Mouse (Mus musculus) heart, adult 2 months (tissue): Measurements from ENCODE around the gene Myd88. TPM values are rescaled to one million over a fixed set of nuclear protein-coding genes. Genes with fewer than 3 reads are reported as not detected.
A peak's percentile ranks its signal among the peaks of the same experiment; 100 is the strongest.

Source experiments
- DNase-seq, 2 experiments: peaks; one replicate each; pipeline ENCODE4 v3.0.0; 2021
- H3K27ac ChIP-seq: fragments of 200-600 bp; 2 replicates; pipeline ENCODE4 v1.8.1; 2022
- H3K27me3 ChIP-seq: fragments of 200-500 bp; 2 replicates; pipeline ENCODE4 v1.6.1; 2012; ENCODE audit warnings: mild to moderate bottlenecking, low read length, inconsistent platforms, mixed read lengths; ENCODE audit not compliant: control insufficient read depth, insufficient read depth
- H3K36me3 ChIP-seq: fragments of 200-500 bp; 2 replicates; pipeline ENCODE4 v1.6.1; 2012; ENCODE audit warnings: low read length, inconsistent platforms; ENCODE audit not compliant: control insufficient read depth, insufficient read depth
- H3K4me1 ChIP-seq: fragments of 200-500 bp; 2 replicates; pipeline ENCODE4 v1.6.1; 2011; ENCODE audit warnings: low read length; ENCODE audit not compliant: control insufficient read depth, insufficient read depth
- H3K4me3 ChIP-seq: fragments of 200-600 bp; 2 replicates; pipeline ENCODE4 v1.8.1; 2022
- H3K79me2 ChIP-seq: fragments of 200-500 bp; replicated peaks from 2 replicates; pipeline ENCODE4 v1.6.1; 2012; ENCODE audit warnings: mild to moderate bottlenecking, inconsistent platforms, low read length, moderate library complexity, mixed read lengths; ENCODE audit not compliant: control insufficient read depth, insufficient read depth
- H3K9ac ChIP-seq: fragments of 200-500 bp; 2 replicates; pipeline ENCODE4 v1.6.1; 2012; ENCODE audit warnings: low read depth, mild to moderate bottlenecking, control low read depth, inconsistent platforms, low read length, mixed read lengths
- CTCF ChIP-seq: fragments of 200-600 bp; IDR thresholded peaks from 2 replicates; pipeline ENCODE4 v1.8.1; 2022; ENCODE audit warnings: antibody characterized with exemption, mild to moderate bottlenecking, moderate library complexity
- EP300 ChIP-seq: fragments of 200-500 bp; IDR thresholded peaks from 2 replicates; pipeline ENCODE4 v1.6.1; 2011; ENCODE audit warnings: low read depth, low read length, control low read depth; ENCODE audit not compliant: insufficient read depth
- POLR2A ChIP-seq: fragments of 200-500 bp; IDR thresholded peaks from 2 replicates; pipeline ENCODE4 v1.6.1; 2011; ENCODE audit warnings: mild to moderate bottlenecking, low read depth, low read length, control low read depth; ENCODE audit not compliant: insufficient read depth
- WGBS: fragments of 180-500 bp; shearing (Covaris S2); methylation state at CpG from one replicate; pipeline ENCODE4 v1.1.7; 2018; 5-methylcytosine and 5-hydroxymethylcytosine counted together
- intact Hi-C: fragments of 180-260 bp; cut with DNase I; formaldehyde crosslinking; loops from one replicate; pipeline ENCODE4 v1.15.1; 2025
- polyA plus RNA-seq: library from polyadenylated mRNA; depleted of rRNA; stranded (reverse); fragments of >200 nt; gene quantifications from 2 replicates; pipeline ENCODE4 v1.2.3, GENCODE M21; 2012
- total RNA-seq, 2 experiments: library from RNA; stranded (reverse); gene quantifications; 2 replicates each; pipeline ENCODE4 v1.2.3; 2021

Myd88 gene
- total and polyA plus RNA-seq, 3 experiments, result 12.1 to 14.8 (median 12.2) TPM

- Histone ChIP-seq H3K27ac (no peak overlapping the region), H3K4me1 (no peaks in the 10 kb centered on the region), H3K36me3 (no peaks in the 10 kb centered on the region), H3K9ac (no peak overlapping the region), H3K79me2 (no peaks in the 10 kb centered on the region), H3K4me3 (no peak overlapping the region), H3K27me3 (no peaks in the 10 kb centered on the region)
- no peak for DNase-seq
- intact Hi-C loops, result no loop called here
- TF ChIP-seq CTCF (no peak), EP300 (no peak), POLR2A (no peak)
- 19% methylated on average over 3 of the region's 3 CpGs for WGBS
Measured at GRCm38 (mm10) chr9:119328488-119328887, 12.7 kb downstream of the Myd88 start.

DNA sequence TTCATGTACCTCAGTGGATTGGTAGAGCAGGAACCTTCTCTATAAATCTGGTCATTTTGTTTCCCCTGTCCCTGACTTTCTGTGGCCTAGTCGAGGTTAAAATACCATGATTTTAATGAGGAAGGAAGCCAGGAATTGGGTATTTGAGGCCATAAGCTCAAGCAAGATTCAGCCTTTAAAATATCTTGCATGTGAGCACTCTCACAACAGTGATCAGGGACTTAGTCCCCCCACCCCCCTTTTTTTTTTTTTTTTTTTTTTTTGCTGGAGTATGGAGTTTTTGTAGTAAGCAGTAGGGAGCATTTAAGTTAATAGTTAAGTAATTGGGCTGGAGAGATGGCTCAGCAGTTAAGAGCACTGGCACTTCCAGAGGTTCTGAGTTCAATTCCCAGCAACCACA, 17.1 kb downstream of the Myd88 start:
- TF ChIP-seq EP300, result no peak
- TF ChIP-seq POLR2A, result no peak
- TF ChIP-seq CTCF, result no peak
- intact Hi-C loops, result loop anchor here (5.0 kb wide), 1 partner anchor 33 kb away; the partner anchor contains the start of gene Xylb
- no peak overlapping the region for H3K27ac ChIP-seq
- peaks cover 6% of the 10 kb centered on the region for H3K4me1 ChIP-seq
- peaks cover 2% of the 10 kb centered on the region for H3K79me2 ChIP-seq
- no peaks in the 10 kb centered on the region for H3K27me3 ChIP-seq
- DNase-seq, result no peak
- peaks cover 3% of the 10 kb centered on the region; the same call in 1 of the 2 replicates for H3K36me3 ChIP-seq
- H3K9ac ChIP-seq, result no peak overlapping the region
- 57% methylated on average over 1 of the region's 1 CpGs for WGBS
- no peak overlapping the region for H3K4me3 ChIP-seq

GRCm38 (mm10) chr9:119323260-119323645, 18.0 kb downstream of the Myd88 start:
- DNase-seq, result no peak
- no peak for TF ChIP-seq CTCF
- no peak for TF ChIP-seq EP300
- no peak for TF ChIP-seq POLR2A
- peak overlapping the region; percentile 100 for H3K27ac ChIP-seq
- peaks cover 4% of the 10 kb centered on the region for H3K79me2 ChIP-seq
- H3K9ac ChIP-seq, result peak overlapping the region; percentile 67
- H3K27me3 ChIP-seq, result no peaks in the 10 kb centered on the region
- peaks cover 6% of the 10 kb centered on the region for H3K4me1 ChIP-seq
- peaks cover 3% of the 10 kb centered on the region; the same call in 1 of the 2 replicates for H3K36me3 ChIP-seq
- 2% methylated on average over 9 of the region's 9 CpGs for WGBS
- peak overlapping the region; percentile 89 for H3K4me3 ChIP-seq
- intact Hi-C loops, result loop anchor here (2.0 to 5.0 kb wide), 2 partner anchors 18 to 34 kb away; partner anchors contain the start of genes Myd88 and Xylb

GRCm38 (mm10) chr9:119322289-119323259, 18.6 kb downstream of the Myd88 start, which contains the start of gene Oxsr1:
Oxsr1 (minus strand) TSS chr9:119322427.
- Histone ChIP-seq H3K36me3 (peaks cover 3% of the 10 kb centered on the region; the same call in 1 of the 2 replicates), H3K79me2 (peaks cover 5% of the 10 kb centered on the region), H3K27ac (peak within 1 kb of the TSS; percentile 100), H3K4me3 (peak within 1 kb of the TSS; percentile 89), H3K27me3 (no peaks in the 10 kb centered on the region), H3K9ac (peak within 1 kb of the TSS; percentile 88), H3K4me1 (peaks cover 6% of the 10 kb centered on the region)
- intact Hi-C loops, result loop anchor here (2.0 to 5.0 kb wide), 2 partner anchors 18 to 35 kb away; partner anchors contain the start of genes Myd88 and Xylb
- under 1% methylated on average over 70 of the region's 76 CpGs for whole genome bisulfite sequencing
- TF ChIP-seq CTCF (peak; percentile 77), POLR2A (peak; percentile 73), EP300 (peak; percentile 72; the same call in 1 of the 2 replicates)
- DNase-seq, result peak; percentile 99 to 100

DNA sequence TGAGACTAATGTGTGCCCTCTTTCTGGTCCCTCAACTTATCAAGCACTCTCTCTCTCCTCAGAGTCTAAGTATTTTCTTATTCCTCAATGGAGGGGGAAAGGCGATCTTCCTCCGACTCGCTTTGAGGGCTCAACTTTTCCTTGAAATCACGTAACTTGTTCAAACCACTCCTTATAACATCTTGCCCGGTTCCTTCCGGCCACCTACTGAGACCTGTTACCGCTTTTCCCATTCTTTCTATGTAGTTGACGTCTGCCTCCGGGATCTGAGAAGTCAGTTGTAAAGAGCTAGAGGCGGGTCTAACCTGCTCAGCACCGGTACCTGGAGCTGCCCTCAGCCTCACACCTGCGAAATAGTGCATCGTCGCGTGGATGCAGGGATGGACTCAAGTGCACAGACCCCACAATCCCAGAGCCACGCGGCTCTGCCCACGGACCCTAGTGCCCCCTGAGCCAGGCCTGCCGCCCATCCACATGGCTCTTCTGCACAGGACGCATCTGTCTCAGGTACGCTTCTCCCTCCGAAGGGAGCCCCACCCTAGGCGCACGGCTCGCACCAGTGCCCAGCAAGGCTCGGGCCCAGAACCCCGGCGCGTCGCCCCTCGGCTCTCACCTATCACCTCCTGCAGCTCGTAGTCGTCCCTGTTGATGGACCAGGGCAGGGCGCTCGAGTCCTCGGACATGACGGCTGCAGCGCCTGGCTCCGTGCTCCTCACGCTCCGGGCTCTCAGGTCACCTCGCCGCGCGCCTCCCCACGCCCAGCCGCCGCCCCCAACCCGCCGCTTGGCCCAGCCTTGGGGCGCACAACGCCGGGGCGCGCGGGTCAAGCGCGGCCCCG, 19.6 kb downstream of the Myd88 start:
- peak overlapping the region; percentile 88 for H3K9ac ChIP-seq
- intact Hi-C loops, result loop anchor here (2.0 to 5.0 kb wide), 2 partner anchors 19 to 36 kb away; partner anchors contain the start of genes Myd88 and Xylb
- H3K36me3 ChIP-seq, result peaks cover 3% of the 10 kb centered on the region; the same call in 1 of the 2 replicates
- peaks cover 6% of the 10 kb centered on the region for H3K4me1 ChIP-seq
- peak overlapping the region; percentile 100 for H3K27ac ChIP-seq
- no peaks in the 10 kb centered on the region for H3K27me3 ChIP-seq
- no peak for DNase-seq
- H3K79me2 ChIP-seq, result peaks cover 5% of the 10 kb centered on the region
- H3K4me3 ChIP-seq, result peak overlapping the region; percentile 89
- no peak for TF ChIP-seq CTCF
- no peak for TF ChIP-seq POLR2A
- TF ChIP-seq EP300, result no peak
- under 1% methylated on average over 59 of the region's 59 CpGs for WGBS
